Mouse (Mus musculus): ENCODE results near the gene Hoxa4. TPM values are rescaled to one million over a fixed set of nuclear protein-coding genes. Genes with fewer than 3 reads are reported as not detected.

Hoxa4 gene
- polyA plus RNA-seq, 1 experiment from 2014 or later: 2.4 TPM

- peak overlapping the region; percentile 63 for H3K9ac ChIP-seq (ENCODE audit: low read depth, low read length)
- H3K27me3 ChIP-seq (replicated peaks; ENCODE audit: control insufficient read depth, insufficient read depth, low read length): peaks cover 81% of the 10 kb centered on the region
- H3K36me3 ChIP-seq (ENCODE audit: control insufficient read depth, insufficient read depth, low read length): no peaks in the 10 kb centered on the region
- H3K4me3 ChIP-seq (ENCODE audit: low read length): peak overlapping the region; percentile 55
- WGBS: under 1% methylated on average over 25 of the region's 25 CpGs
- H3K9me3 ChIP-seq (ENCODE audit: control insufficient read depth, low read length): no peaks in the 10 kb centered on the region
- H3K4me2 ChIP-seq (ENCODE audit: low read depth, low read length): peak overlapping the region; percentile 75
- H3K4me1 ChIP-seq (ENCODE audit: control insufficient read depth, insufficient read depth, low read length): peaks cover 28% of the 10 kb centered on the region
- ATAC-seq: peak; percentile 47
- no peak overlapping the region for H3K27ac ChIP-seq (ENCODE audit: low read length)
Observed at GRCm38 (mm10) chr6:52217459-52217768, 25.9 kb upstream of the Hoxa4 start.

GRCm38 (mm10) chr6:52216691-52217458, 25.3 kb upstream of the Hoxa4 start:
- H3K4me3 ChIP-seq (ENCODE audit: low read length): peak overlapping the region; percentile 55
- ATAC-seq: no peak
- peak overlapping the region; percentile 68 for H3K9ac ChIP-seq (ENCODE audit: low read depth, low read length)
- H3K4me2 ChIP-seq (ENCODE audit: low read depth, low read length): peak overlapping the region; percentile 75
- WGBS: 1% methylated on average over 60 of the region's 60 CpGs
- peaks cover 28% of the 10 kb centered on the region for H3K4me1 ChIP-seq (ENCODE audit: control insufficient read depth, insufficient read depth, low read length)
- H3K27ac ChIP-seq (ENCODE audit: low read length): peak overlapping the region; percentile 30; the same call in 1 of the 2 replicates
- no peaks in the 10 kb centered on the region for H3K9me3 ChIP-seq (ENCODE audit: control insufficient read depth, low read length)
- H3K27me3 ChIP-seq (replicated peaks; ENCODE audit: control insufficient read depth, insufficient read depth, low read length): peaks cover 81% of the 10 kb centered on the region
- no peaks in the 10 kb centered on the region for H3K36me3 ChIP-seq (ENCODE audit: control insufficient read depth, insufficient read depth, low read length)

GRCm38 (mm10) chr6:52215771-52216535, 24.4 kb upstream of the Hoxa4 start:
- WGBS: 7% methylated on average over 30 of the region's 30 CpGs
- Histone ChIP-seq H3K4me3 (ENCODE audit: low read length) (peak overlapping the region; percentile 55), H3K27me3 (replicated peaks; ENCODE audit: control insufficient read depth, insufficient read depth, low read length) (peaks cover 83% of the 10 kb centered on the region)

GRCm38 (mm10) chr6:52215070-52215469, 23.5 kb upstream of the Hoxa4 start:
- no peak overlapping the region for H3K4me2 ChIP-seq (ENCODE audit: low read depth, low read length)

More at GRCm38 (mm10) chr6:52215771-52216535, 24.4 kb upstream of the Hoxa4 start:
- no peak for ATAC-seq
- peak overlapping the region; percentile 32 for H3K9ac ChIP-seq (ENCODE audit: low read depth, low read length)
- no peaks in the 10 kb centered on the region for H3K9me3 ChIP-seq (ENCODE audit: control insufficient read depth, low read length)
- no peak overlapping the region for H3K27ac ChIP-seq (ENCODE audit: low read length)
- peak overlapping the region; percentile 75 for H3K4me2 ChIP-seq (ENCODE audit: low read depth, low read length)
- H3K36me3 ChIP-seq (ENCODE audit: control insufficient read depth, insufficient read depth, low read length): no peaks in the 10 kb centered on the region
- H3K4me1 ChIP-seq (ENCODE audit: control insufficient read depth, insufficient read depth, low read length): peaks cover 22% of the 10 kb centered on the region

GRCm38 (mm10) chr6:52214271-52214670, 22.7 kb upstream of the Hoxa4 start:
- Histone ChIP-seq H3K27ac (ENCODE audit: low read length) (no peak overlapping the region), H3K4me2 (ENCODE audit: low read depth, low read length) (no peak overlapping the region), H3K36me3 (ENCODE audit: control insufficient read depth, insufficient read depth, low read length) (no peaks in the 10 kb centered on the region), H3K9me3 (ENCODE audit: control insufficient read depth, low read length) (no peaks in the 10 kb centered on the region), H3K27me3 (replicated peaks; ENCODE audit: control insufficient read depth, insufficient read depth, low read length) (peaks cover 80% of the 10 kb centered on the region), H3K9ac (ENCODE audit: low read depth, low read length) (no peak overlapping the region), H3K4me3 (ENCODE audit: low read length) (no peak overlapping the region), H3K4me1 (ENCODE audit: control insufficient read depth, insufficient read depth, low read length) (peaks cover 22% of the 10 kb centered on the region)
- no peak for ATAC-seq
- 37% methylated on average over 5 of the region's 5 CpGs for WGBS

More at GRCm38 (mm10) chr6:52215070-52215469, 23.5 kb upstream of the Hoxa4 start:
- H3K27me3 ChIP-seq (replicated peaks; ENCODE audit: control insufficient read depth, insufficient read depth, low read length): peaks cover 80% of the 10 kb centered on the region
- peaks cover 22% of the 10 kb centered on the region for H3K4me1 ChIP-seq (ENCODE audit: control insufficient read depth, insufficient read depth, low read length)
- no peak for ATAC-seq
- no peak overlapping the region for H3K27ac ChIP-seq (ENCODE audit: low read length)
- H3K9ac ChIP-seq (ENCODE audit: low read depth, low read length): no peak overlapping the region
- 45% methylated on average over 3 of the region's 3 CpGs for WGBS
- H3K4me3 ChIP-seq (ENCODE audit: low read length): no peak overlapping the region
- no peaks in the 10 kb centered on the region for H3K9me3 ChIP-seq (ENCODE audit: control insufficient read depth, low read length)
- H3K36me3 ChIP-seq (ENCODE audit: control insufficient read depth, insufficient read depth, low read length): no peaks in the 10 kb centered on the region

- WGBS: 8% methylated on average over 38 of the region's 38 CpGs
- ATAC-seq: peak; percentile 41
- Histone ChIP-seq H3K9ac (ENCODE audit: low read depth, low read length) (peak within 1 kb of the TSS; percentile 72), H3K4me3 (ENCODE audit: low read length) (peak within 1 kb of the TSS; percentile 59), H3K4me2 (ENCODE audit: low read depth, low read length) (peak within 1 kb of the TSS; percentile 57), H3K9me3 (ENCODE audit: control insufficient read depth, low read length) (no peaks in the 10 kb centered on the region), H3K4me1 (ENCODE audit: control insufficient read depth, insufficient read depth, low read length) (peaks cover 24% of the 10 kb centered on the region), H3K36me3 (ENCODE audit: control insufficient read depth, insufficient read depth, low read length) (no peaks in the 10 kb centered on the region), H3K27ac (ENCODE audit: low read length) (peak within 1 kb of the TSS; percentile 85), H3K27me3 (replicated peaks; ENCODE audit: control insufficient read depth, insufficient read depth, low read length) (peaks cover 75% of the 10 kb centered on the region)
Observed at GRCm38 (mm10) chr6:52213119-52213986, 21.8 kb upstream of the Hoxa4 start, which contains the start of the genes Hoxa3 and Gm28308. Gene Hoxa3, minus strand, starts transcription at chr6:52213336. Gene Gm28308, minus strand, starts transcription at chr6:52213339.

- H3K27ac ChIP-seq (ENCODE audit: low read length): peak overlapping the region; percentile 85
- peak overlapping the region; percentile 59 for H3K4me3 ChIP-seq (ENCODE audit: low read length)
- ATAC-seq: no peak
- H3K9me3 ChIP-seq (ENCODE audit: control insufficient read depth, low read length): no peaks in the 10 kb centered on the region
- peaks cover 28% of the 10 kb centered on the region for H3K4me1 ChIP-seq (ENCODE audit: control insufficient read depth, insufficient read depth, low read length)
- peak overlapping the region; percentile 72 for H3K9ac ChIP-seq (ENCODE audit: low read depth, low read length)
- WGBS: 3% methylated on average over 22 of the region's 22 CpGs
- peak overlapping the region; percentile 57 for H3K4me2 ChIP-seq (ENCODE audit: low read depth, low read length)
- no peaks in the 10 kb centered on the region for H3K36me3 ChIP-seq (ENCODE audit: control insufficient read depth, insufficient read depth, low read length)
- H3K27me3 ChIP-seq (replicated peaks; ENCODE audit: control insufficient read depth, insufficient read depth, low read length): peaks cover 69% of the 10 kb centered on the region
Observed at GRCm38 (mm10) chr6:52212556-52213118, 21.1 kb upstream of the Hoxa4 start.

- H3K4me1 ChIP-seq (ENCODE audit: control insufficient read depth, insufficient read depth, low read length): peaks cover 24% of the 10 kb centered on the region
- peaks cover 67% of the 10 kb centered on the region for H3K27me3 ChIP-seq (replicated peaks; ENCODE audit: control insufficient read depth, insufficient read depth, low read length)
- H3K27ac ChIP-seq (ENCODE audit: low read length): peak overlapping the region; percentile 50; the same call in 1 of the 2 replicates
- peak overlapping the region; percentile 72 for H3K9ac ChIP-seq (ENCODE audit: low read depth, low read length)
- WGBS: 6% methylated on average over 13 of the region's 13 CpGs
- peak overlapping the region; percentile 57 for H3K4me2 ChIP-seq (ENCODE audit: low read depth, low read length)
- peak overlapping the region; percentile 59 for H3K4me3 ChIP-seq (ENCODE audit: low read length)
- H3K9me3 ChIP-seq (ENCODE audit: control insufficient read depth, low read length): no peaks in the 10 kb centered on the region
- H3K36me3 ChIP-seq (ENCODE audit: control insufficient read depth, insufficient read depth, low read length): no peaks in the 10 kb centered on the region
- no peak for ATAC-seq
Observed at GRCm38 (mm10) chr6:52211961-52212360, 20.4 kb upstream of the Hoxa4 start.
